ENCODE assay signal across 11 mouse cellular contexts in the genomic region with DNA sequence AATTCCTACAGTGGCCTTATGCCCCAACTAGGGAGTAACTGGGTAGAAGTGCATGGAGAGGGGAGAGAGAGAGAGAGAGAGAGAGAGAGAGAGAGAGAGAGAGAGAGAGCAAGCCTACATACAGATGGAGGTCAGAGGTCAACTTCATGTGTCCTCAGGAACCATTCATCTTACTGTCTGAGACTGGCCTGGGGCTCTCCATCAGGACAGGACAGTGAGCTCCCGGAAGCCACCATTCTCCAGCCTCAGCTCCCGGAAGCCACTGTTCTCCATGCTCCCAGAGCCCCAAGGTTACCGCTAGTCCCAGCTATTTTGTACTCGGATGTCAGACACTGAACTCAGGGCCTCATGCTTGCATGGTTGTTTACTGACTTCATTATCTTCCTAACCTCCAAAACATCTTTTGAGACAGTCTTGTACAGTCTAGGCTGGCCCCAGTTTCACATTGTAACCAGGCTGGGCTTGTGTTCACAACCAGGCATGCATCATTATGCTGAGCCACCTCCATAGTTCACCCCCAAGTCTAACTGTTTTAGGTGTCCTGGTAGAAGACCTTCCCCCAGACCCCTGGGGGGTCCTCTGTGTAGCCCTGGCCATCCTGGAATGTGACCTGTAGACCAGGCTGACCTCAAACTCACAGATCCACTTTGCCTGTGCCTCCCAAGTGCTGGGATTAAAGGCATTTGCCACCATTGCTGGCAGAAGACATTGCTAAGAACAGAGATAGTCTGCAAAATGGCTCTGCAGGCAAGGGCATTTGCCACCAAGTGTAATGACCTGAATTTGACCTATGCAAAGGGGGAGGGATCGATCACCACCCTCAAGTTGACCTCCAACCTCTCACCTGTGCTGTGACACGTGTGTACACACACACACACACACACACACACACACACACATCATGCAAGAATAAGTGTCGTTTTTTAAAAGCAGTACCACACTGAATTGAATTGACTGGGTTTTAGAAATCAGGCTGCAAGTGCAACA. TPM values are rescaled to one million over a fixed set of nuclear protein-coding genes. Genes with fewer than 3 reads are reported as not detected.
DNase-seq lines count a peak whose midpoint lies in the region; ATAC-seq and TF ChIP-seq lines count a peak whose summit lies in the region.
"Had no signal": no experiment of that assay in that cellular context is flagged by ENCODE, and none has a peak within 500 bp of the region (broad histone marks: within the 10 kb centered on the region; RNA-seq: fewer than 3 reads in every experiment).

No protein-coding gene starts in this region.

- no peaks in the 10 kb centered on the region for H3K9me3 ChIP-seq in heart, embryonic 13.5 days
- H3K9me3 ChIP-seq in lung, postnatal 0 days (ENCODE audit: low read length) = no peaks in the 10 kb centered on the region
- H3K9me3 ChIP-seq in stomach, embryonic 16.5 days (replicated peaks; ENCODE audit: control insufficient read depth, low read length) = no peaks in the 10 kb centered on the region

- peak overlapping the region; percentile 94 for H3K9ac ChIP-seq in heart, embryonic 13.5 days
- no peak overlapping the region for H3K9ac ChIP-seq in lung, postnatal 0 days (replicated peaks; ENCODE audit: low read depth)
- H3K9ac ChIP-seq in stomach, embryonic 16.5 days (ENCODE audit: low read length) = 0 out of 2 replicates have a peak overlapping the region, but pooled peaks have one; percentile 1
- H3K9ac ChIP-seq: liver, embryonic 14.5 days had no signal

- H3K27me3 ChIP-seq in heart, embryonic 13.5 days (replicated peaks) = no peaks in the 10 kb centered on the region
- H3K27me3 ChIP-seq in lung, postnatal 0 days (replicated peaks; ENCODE audit: insufficient read depth, low read length) = no peaks in the 10 kb centered on the region
- H3K27me3 ChIP-seq in stomach, embryonic 16.5 days (ENCODE audit: control insufficient read depth, insufficient read depth, low read length) = no peaks in the 10 kb centered on the region

- 73% methylated on average over 7 of the region's 7 CpGs for WGBS in heart, embryonic 13.5 days
- WGBS in lung, postnatal 0 days = 49% methylated on average over 7 of the region's 7 CpGs
- WGBS in stomach, embryonic 16.5 days = 59% methylated on average over 7 of the region's 7 CpGs

- intact Hi-C loops in heart, postnatal 25 days (cut with DNase I) = no loop called here

- H3K4me1 ChIP-seq in heart, embryonic 13.5 days = peaks cover 61% of the 10 kb centered on the region
- peaks cover 14% of the 10 kb centered on the region; the same call in 1 of the 2 replicates for H3K4me1 ChIP-seq in lung, postnatal 0 days (ENCODE audit: insufficient read depth, low read depth, low read length)
- H3K4me1 ChIP-seq in stomach, embryonic 16.5 days (ENCODE audit: control insufficient read depth, insufficient read depth, low read length) = peaks cover 44% of the 10 kb centered on the region

- peak overlapping the region; percentile 81 for H3K27ac ChIP-seq in heart, embryonic 13.5 days (replicated peaks)
- H3K27ac ChIP-seq in lung, postnatal 0 days (ENCODE audit: low read length) = peak overlapping the region; percentile 34
- H3K27ac ChIP-seq in stomach, embryonic 16.5 days (ENCODE audit: low read length) = 0 out of 2 replicates have a peak overlapping the region, but pooled peaks have one; percentile 11
- H3K27ac ChIP-seq: liver, embryonic 14.5 days had no signal

- DNase-seq in heart, postnatal 25 days (ENCODE audit: low spot score) = no peak
- DNase-seq in lung, postnatal 0 days (ENCODE audit: low spot score) = no peak
- no peak for DNase-seq in lung, postnatal 36 days
- DNase-seq in kidney, postnatal 14 days = peak; percentile 41
- no peak for DNase-seq in layer of hippocampus, postnatal 36 days
- DNase-seq: right cerebral cortex, postnatal 14 days had no signal

- TF ChIP-seq EP300 in lung, postnatal 0 days (IDR thresholded peaks at IDR 0.05) = no peak

- peaks cover 13% of the 10 kb centered on the region for H3K36me3 ChIP-seq in heart, embryonic 13.5 days
- peaks cover 11% of the 10 kb centered on the region; the same call in 1 of the 2 replicates for H3K36me3 ChIP-seq in lung, postnatal 0 days (ENCODE audit: insufficient read depth, low read length)
- H3K36me3 ChIP-seq in stomach, embryonic 16.5 days (ENCODE audit: control insufficient read depth, insufficient read depth, low read length) = no peaks in the 10 kb centered on the region

- no peak for ATAC-seq in heart, embryonic 13.5 days (ENCODE audit: extremely low read depth, insufficient number of reproducible peaks, low FRiP score, low TSS enrichment)
- no peak for ATAC-seq in lung, postnatal 0 days
- ATAC-seq in stomach, embryonic 16.5 days (ENCODE audit: insufficient read depth, low FRiP score) = no peak
- ATAC-seq in granulocyte monocyte progenitor cell, adult 5-6 weeks (replicated peaks; ENCODE audit: poor library complexity, severe bottlenecking) = no peak

- H3K4me2 ChIP-seq in heart, embryonic 13.5 days = peak overlapping the region; percentile 77
- H3K4me2 ChIP-seq in lung, postnatal 0 days (replicated peaks; ENCODE audit: low read depth, low read length) = peak overlapping the region; percentile 66
- peak overlapping the region; percentile 85 for H3K4me2 ChIP-seq in stomach, embryonic 16.5 days (ENCODE audit: low read depth, low read length)

- TF ChIP-seq CTCF in lung, postnatal 0 days (IDR thresholded peaks at IDR 0.05) = no peak

- H3K4me3 ChIP-seq in heart, embryonic 13.5 days = peak overlapping the region; percentile 88
- no peak overlapping the region for H3K4me3 ChIP-seq in lung, postnatal 0 days (ENCODE audit: low read depth, low read length)
- no peak overlapping the region for H3K4me3 ChIP-seq in stomach, embryonic 16.5 days (replicated peaks; ENCODE audit: low read length)
- H3K4me3 ChIP-seq: myocyte had no signal

RNA-seq across cellular contexts. Expression of gene Dock6, which starts 2.5 kb away (rescaled TPM):
- polyA plus RNA-seq in heart, embryonic 13.5 days (2015; fragmentation: Nextera tagmentation; extraction: Ambion mirVana) = 48.4 and 50.3 TPM in 2 replicates
- total RNA-seq in heart, postnatal 25 days (2021) = 10 to 100 TPM; 34.9 to 36.9 TPM
- 35.8 and 43.2 TPM in 2 replicates for polyA plus RNA-seq in lung, postnatal 0 days (2015; fragmentation: Nextera tagmentation; extraction: Ambion mirVana)
- 39.4 and 41.6 TPM in 2 replicates for polyA plus RNA-seq in stomach, embryonic 16.5 days (2015; fragmentation: Nextera tagmentation; extraction: Ambion mirVana)
- 4.2 TPM in 2 replicates for total RNA-seq in granulocyte monocyte progenitor cell, adult 5-6 weeks (2014; fragmentation: Nextera tagmentation)
- total RNA-seq in granulocyte monocyte progenitor cell, adult 5-6 weeks (2017) = 0.52 and 5.6 TPM in 2 replicates
- total RNA-seq in layer of hippocampus, postnatal 36 days (2021) = 10 to 100 TPM; 14.1 to 15.0 TPM

RNA-seq across cellular contexts. Expression of gene Angptl8, which starts 14.7 kb away (rescaled TPM):
- 1.6 and 2.3 TPM in 2 replicates for polyA plus RNA-seq in heart, embryonic 13.5 days (2015; fragmentation: Nextera tagmentation; extraction: Ambion mirVana)
- total RNA-seq in heart, postnatal 25 days (2021) = not detected
- polyA plus RNA-seq in lung, postnatal 0 days (2015; fragmentation: Nextera tagmentation; extraction: Ambion mirVana) = 6.2 and 7.4 TPM in 2 replicates
- 6.4 TPM in 2 replicates for polyA plus RNA-seq in stomach, embryonic 16.5 days (2015; fragmentation: Nextera tagmentation; extraction: Ambion mirVana)
- 1.5 and 3.0 TPM in 2 replicates for total RNA-seq in granulocyte monocyte progenitor cell, adult 5-6 weeks (2014; fragmentation: Nextera tagmentation)
- 1.4 TPM in 1 of 2 replicates, not detected in the other for total RNA-seq in granulocyte monocyte progenitor cell, adult 5-6 weeks (2017)
- total RNA-seq in layer of hippocampus, postnatal 36 days (2021) = not detected
- polyA plus RNA-seq: myocyte had no signal

RNA-seq across cellular contexts. Expression of gene Kank2, which starts 51.4 kb away (rescaled TPM):
- 16.0 and 16.9 TPM in 2 replicates for polyA plus RNA-seq in heart, embryonic 13.5 days (2015; fragmentation: Nextera tagmentation; extraction: Ambion mirVana)
- 10 to 100 TPM; 52.5 to 58.0 TPM for total RNA-seq in heart, postnatal 25 days (2021)
- polyA plus RNA-seq in lung, postnatal 0 days (2015; fragmentation: Nextera tagmentation; extraction: Ambion mirVana) = 23.3 and 24.0 TPM in 2 replicates
- 11.2 and 11.6 TPM in 2 replicates for polyA plus RNA-seq in stomach, embryonic 16.5 days (2015; fragmentation: Nextera tagmentation; extraction: Ambion mirVana)
- total RNA-seq in granulocyte monocyte progenitor cell, adult 5-6 weeks (2014; fragmentation: Nextera tagmentation) = 1.5 and 2.1 TPM in 2 replicates
- total RNA-seq in granulocyte monocyte progenitor cell, adult 5-6 weeks (2017) = 0.78 and 1.6 TPM in 2 replicates
- 1 to 10 TPM; 6.3 to 7.0 TPM for total RNA-seq in layer of hippocampus, postnatal 36 days (2021)

Comparison
In these comparisons a context has a peak if more than half of its experiments do, and no peak if none do; other contexts are left out.
1. H3K27ac ChIP-seq: peak in every context shown above with its lines; median percentile 81 in heart, embryonic 13.5 days; 34 in lung, postnatal 0 days; 11 in stomach, embryonic 16.5 days.
2. RNA of gene Kank2, which starts 51.4 kb away (total RNA-seq): 52.5 to 58.0 TPM in heart, postnatal 25 days; 6.3 to 7.0 TPM in layer of hippocampus, postnatal 36 days and 0.78 to 2.1 TPM in granulocyte monocyte progenitor cell, adult 5-6 weeks; every median in the first group is over 4 times any median in the second.
3. Peak in every context shown above with its lines, with median percentiles within 50 percentile points of each other: H3K4me2 ChIP-seq.